Mouse (Mus musculus) megakaryocyte, embryonic 14.5 days (primary cell): Measurements from ENCODE around the gene Clcn1. TPM values are rescaled to one million over a fixed set of nuclear protein-coding genes. Genes with fewer than 3 reads are reported as not detected.

Experiments used
- H3K27me3 ChIP-seq: replicated peaks from 2 replicates; pipeline ENCODE3; 2012; ENCODE audit warnings: inconsistent platforms
- H3K36me3 ChIP-seq: replicated peaks from 2 replicates; pipeline ENCODE3; 2012; ENCODE audit warnings: low read length, inconsistent platforms, mixed read lengths
- H3K4me1 ChIP-seq: 2 replicates; pipeline ENCODE4 v1.6.1; 2012; ENCODE audit warnings: inconsistent platforms
- H3K4me3 ChIP-seq: replicated peaks from 2 replicates; pipeline ENCODE3; 2012; ENCODE audit warnings: moderate library complexity, mild to moderate bottlenecking, inconsistent platforms
- H3K9me3 ChIP-seq: 2 replicates; pipeline ENCODE4 v1.6.1; 2012; ENCODE audit warnings: inconsistent platforms
- FLI1 ChIP-seq: IDR thresholded peaks from 2 replicates; pipeline ENCODE4 v1.6.1; 2012; ENCODE audit warnings: low read length, inconsistent platforms, mixed read lengths
- GATA1 ChIP-seq: IDR thresholded peaks from 3 replicates; pipeline ENCODE4 v1.6.1; 2012; ENCODE audit warnings: mixed read lengths, low read length, inconsistent platforms, borderline replicate concordance
- polyA plus RNA-seq: library from polyadenylated mRNA; stranded (reverse); fragments of >175 nt; gene quantifications from 2 replicates; pipeline ENCODE4 v1.2.3, GENCODE M21; 2012; ENCODE audit warnings: low replicate concordance; ENCODE audit not compliant: insufficient read depth

The Clcn1 gene
- polyA plus RNA-seq, 1 experiment: not detected

GRCm38 (mm10) chr6:42355794-42356600, 69.5 kb downstream of the Clcn1 start:
- no peaks in the 10 kb centered on the region for H3K27me3 ChIP-seq
- peak overlapping the region; percentile 98 for H3K4me3 ChIP-seq
- TF ChIP-seq GATA1 (no peak), FLI1 (no peak)
- peaks cover 99% of the 10 kb centered on the region for H3K36me3 ChIP-seq
- no peaks in the 10 kb centered on the region for H3K9me3 ChIP-seq
- peaks cover 99% of the 10 kb centered on the region for H3K4me1 ChIP-seq

DNA sequence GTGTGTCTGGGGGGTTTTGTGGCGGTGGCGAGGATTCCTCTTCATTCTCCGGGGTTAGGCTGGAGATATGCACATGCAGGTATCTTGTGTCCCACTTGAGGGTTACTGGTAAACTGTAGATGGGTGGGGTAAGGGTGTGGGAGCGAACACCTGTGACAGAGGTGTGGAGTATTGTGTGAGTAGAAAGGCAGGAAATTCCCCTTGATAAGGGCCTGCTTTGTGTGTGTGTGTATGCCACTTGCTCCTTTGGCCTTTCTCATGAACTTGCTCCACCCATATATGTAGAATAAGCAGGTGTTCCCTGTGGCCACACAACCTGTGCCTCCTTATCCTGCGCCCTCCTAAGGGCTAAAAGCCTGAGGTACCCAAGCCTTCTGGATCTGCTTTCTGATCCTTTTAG, 70.4 kb downstream of the Clcn1 start:
- Histone ChIP-seq H3K4me3 (peak overlapping the region; percentile 98), H3K4me1 (peaks cover 99% of the 10 kb centered on the region), H3K9me3 (no peaks in the 10 kb centered on the region), H3K36me3 (peaks cover 99% of the 10 kb centered on the region), H3K27me3 (no peaks in the 10 kb centered on the region)
- TF ChIP-seq GATA1 (no peak), FLI1 (no peak)

GRCm38 (mm10) chr6:42357901-42358300, 71.4 kb downstream of the Clcn1 start:
- Histone ChIP-seq H3K4me3 (peak overlapping the region; percentile 59), H3K9me3 (no peaks in the 10 kb centered on the region), H3K27me3 (no peaks in the 10 kb centered on the region), H3K36me3 (peaks cover 99% of the 10 kb centered on the region), H3K4me1 (peaks cover 100% of the 10 kb centered on the region)
- TF ChIP-seq GATA1: no peak
- no peak for TF ChIP-seq FLI1

DNA sequence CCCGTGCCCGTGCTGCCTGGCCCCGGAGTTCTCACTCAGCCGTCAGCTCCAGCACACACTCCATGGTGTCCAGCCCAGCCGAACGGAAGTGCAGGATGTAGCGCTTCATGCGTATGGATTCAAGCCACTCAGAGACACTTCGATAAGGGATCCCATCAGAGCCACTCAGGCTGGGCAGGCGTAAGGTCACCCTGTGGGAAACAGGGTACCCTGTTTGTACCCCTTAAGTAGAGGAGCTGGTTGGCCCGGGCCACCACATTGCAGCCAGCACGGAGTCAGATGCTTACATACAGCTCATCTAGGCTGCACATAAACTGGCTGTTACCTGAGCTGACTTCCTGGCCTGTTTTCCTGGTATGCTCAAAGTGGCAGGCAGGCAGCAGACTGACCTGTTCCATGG, 72.4 kb downstream of the Clcn1 start:
- Histone ChIP-seq H3K4me3 (peak overlapping the region; percentile 51), H3K27me3 (no peaks in the 10 kb centered on the region), H3K4me1 (peaks cover 100% of the 10 kb centered on the region), H3K9me3 (no peaks in the 10 kb centered on the region), H3K36me3 (peaks cover 98% of the 10 kb centered on the region)
- no peak for TF ChIP-seq GATA1
- TF ChIP-seq FLI1: no peak

- Histone ChIP-seq H3K27me3 (no peaks in the 10 kb centered on the region), H3K9me3 (no peaks in the 10 kb centered on the region), H3K36me3 (peaks cover 98% of the 10 kb centered on the region), H3K4me1 (peaks cover 100% of the 10 kb centered on the region), H3K4me3 (peak overlapping the region; percentile 51)
- TF ChIP-seq GATA1 (no peak), FLI1 (no peak)
Observed at GRCm38 (mm10) chr6:42359364-42360147, 73.1 kb downstream of the Clcn1 start.

- no peak for TF ChIP-seq GATA1
- TF ChIP-seq FLI1: no peak
- Histone ChIP-seq H3K4me1 (peaks cover 100% of the 10 kb centered on the region), H3K36me3 (peaks cover 98% of the 10 kb centered on the region), H3K9me3 (no peaks in the 10 kb centered on the region), H3K4me3 (no peak overlapping the region), H3K27me3 (no peaks in the 10 kb centered on the region)
Observed at GRCm38 (mm10) chr6:42360231-42360840, 73.9 kb downstream of the Clcn1 start.

GRCm38 (mm10) chr6:42361041-42361895, 74.8 kb downstream of the Clcn1 start:
- H3K27me3 ChIP-seq: no peaks in the 10 kb centered on the region
- TF ChIP-seq GATA1: no peak
- no peak for TF ChIP-seq FLI1
- no peaks in the 10 kb centered on the region for H3K9me3 ChIP-seq

GRCm38 (mm10) chr6:42362074-42362473, 75.6 kb downstream of the Clcn1 start:
- H3K4me1 ChIP-seq: peaks cover 85% of the 10 kb centered on the region
- peak overlapping the region; percentile 10 for H3K4me3 ChIP-seq

More at GRCm38 (mm10) chr6:42361041-42361895, 74.8 kb downstream of the Clcn1 start:
- H3K4me3 ChIP-seq: peak overlapping the region; percentile 19
- peaks cover 94% of the 10 kb centered on the region for H3K4me1 ChIP-seq
- peaks cover 93% of the 10 kb centered on the region for H3K36me3 ChIP-seq

DNA sequence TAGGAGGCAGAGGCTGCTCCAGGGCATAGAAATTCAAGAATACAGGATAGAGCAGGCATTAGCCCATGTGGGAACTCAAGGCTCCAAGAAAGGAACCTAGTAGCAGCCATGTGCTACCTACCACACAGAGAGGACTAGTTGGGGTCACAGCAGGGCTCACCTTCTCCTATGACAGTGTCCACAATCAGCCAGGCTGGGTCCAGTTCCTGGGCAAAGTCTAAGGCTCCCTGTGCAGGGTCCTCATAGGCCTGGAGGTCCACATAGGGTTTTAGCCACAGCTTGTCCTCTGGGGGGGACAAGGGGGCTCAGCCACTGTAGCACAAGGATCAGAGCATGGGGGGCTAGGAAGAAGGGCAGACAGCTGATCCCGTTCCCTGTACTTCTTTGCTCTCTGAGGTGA, 76.0 kb downstream of the Clcn1 start:
- Histone ChIP-seq H3K27me3 (no peaks in the 10 kb centered on the region), H3K4me3 (peak overlapping the region; percentile 42), H3K9me3 (no peaks in the 10 kb centered on the region), H3K36me3 (peaks cover 82% of the 10 kb centered on the region), H3K4me1 (peaks cover 83% of the 10 kb centered on the region)
- TF ChIP-seq GATA1 (no peak), FLI1 (no peak)

More at GRCm38 (mm10) chr6:42362074-42362473, 75.6 kb downstream of the Clcn1 start:
- peaks cover 85% of the 10 kb centered on the region for H3K36me3 ChIP-seq
- no peaks in the 10 kb centered on the region for H3K27me3 ChIP-seq
- no peaks in the 10 kb centered on the region for H3K9me3 ChIP-seq
- no peak for TF ChIP-seq GATA1
- no peak for TF ChIP-seq FLI1
